Mouse (Mus musculus): ENCODE data around the gene Lama1. TPM values are rescaled to one million over a fixed set of nuclear protein-coding genes. Genes with fewer than 3 reads are reported as not detected.

The Lama1 gene
- polyA plus RNA-seq, 1 experiment: not detected

- Histone ChIP-seq H3K4me3 (replicated peaks) (no peak overlapping the region), H3K27me3 (ENCODE audit: control insufficient read depth) (no peaks in the 10 kb centered on the region), H3K36me3 (ENCODE audit: control insufficient read depth) (no peaks in the 10 kb centered on the region), H3K4me1 (ENCODE audit: control insufficient read depth) (no peaks in the 10 kb centered on the region), H3K9me3 (ENCODE audit: control insufficient read depth, low read length) (no peaks in the 10 kb centered on the region; the same call in 1 of the 2 replicates)
- TF ChIP-seq GATA1 (IDR thresholded peaks at IDR 0.05; ENCODE audit: low read length) (no peak), TAL1 (IDR thresholded peaks at IDR 0.05; ENCODE audit: low read length) (no peak)
Observed at GRCm38 (mm10) chr17:67861080-67861630, 164.1 kb downstream of the Lama1 start.

DNA sequence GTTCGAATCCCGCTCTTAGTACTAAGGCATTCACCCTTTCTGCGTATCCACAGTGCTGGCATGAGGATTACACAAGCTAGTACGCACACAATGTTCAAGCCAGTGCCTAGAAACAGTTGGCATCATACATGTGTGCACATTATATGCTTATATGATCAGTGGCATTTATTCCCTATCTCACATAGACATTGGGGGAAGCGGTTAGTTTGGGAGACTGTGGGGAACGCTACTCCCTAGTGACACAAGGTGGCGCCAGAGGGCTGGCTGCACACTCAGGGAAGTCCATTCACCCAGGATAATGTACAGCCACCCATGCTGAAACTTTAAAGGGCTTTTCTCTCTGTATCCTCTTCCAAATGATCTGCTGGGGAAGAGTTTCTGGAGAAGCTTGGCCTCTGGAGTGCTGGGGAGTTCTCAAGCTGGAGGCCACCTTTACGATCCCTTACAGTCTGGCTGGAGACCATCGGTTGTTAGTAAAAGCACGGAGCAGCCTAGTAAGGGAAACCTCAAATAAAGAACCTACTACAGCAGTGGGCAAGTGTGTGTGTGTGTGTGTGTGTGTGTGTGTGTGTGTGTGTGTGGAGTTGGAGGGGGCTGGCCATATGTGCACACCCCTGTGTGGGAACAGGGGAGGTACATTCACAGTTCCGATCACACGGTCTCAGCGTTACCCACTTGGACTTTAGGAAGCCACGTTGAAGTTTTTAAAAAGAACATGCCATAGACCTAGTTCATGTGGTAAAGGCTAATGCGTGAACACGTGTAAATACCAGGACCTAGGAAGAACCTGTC lies 164.9 kb downstream of the Lama1 start:
- H3K36me3 ChIP-seq (ENCODE audit: control insufficient read depth): no peaks in the 10 kb centered on the region
- H3K9me3 ChIP-seq (ENCODE audit: control insufficient read depth, low read length): peaks cover 5% of the 10 kb centered on the region
- H3K27me3 ChIP-seq (ENCODE audit: control insufficient read depth): no peaks in the 10 kb centered on the region
- no peaks in the 10 kb centered on the region for H3K4me1 ChIP-seq (ENCODE audit: control insufficient read depth)
- H3K4me3 ChIP-seq (replicated peaks): no peak overlapping the region
- TF ChIP-seq GATA1 (IDR thresholded peaks at IDR 0.05; ENCODE audit: low read length): no peak
- TF ChIP-seq TAL1 (IDR thresholded peaks at IDR 0.05; ENCODE audit: low read length): no peak

DNA sequence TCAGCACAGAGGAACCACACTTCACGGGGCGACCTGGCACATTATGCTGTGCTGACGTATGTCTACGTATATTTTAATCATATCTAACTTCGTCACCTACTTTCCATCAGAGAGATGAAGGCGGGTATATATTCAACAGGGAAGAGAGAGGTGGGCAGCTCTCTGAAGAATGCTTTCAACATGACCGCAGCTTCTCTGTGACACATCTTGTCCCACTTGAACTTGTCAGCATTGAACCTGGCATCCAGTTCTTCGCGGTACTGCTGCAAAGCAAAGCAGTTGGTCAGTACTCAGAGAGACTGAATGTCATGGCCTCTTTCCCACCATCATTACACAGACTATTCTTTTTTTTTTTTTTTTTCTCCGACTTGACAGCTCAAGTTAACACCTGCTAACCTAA lies 167.3 kb downstream of the Lama1 start:
- no peaks in the 10 kb centered on the region for H3K27me3 ChIP-seq (ENCODE audit: control insufficient read depth)
- peaks cover 13% of the 10 kb centered on the region for H3K9me3 ChIP-seq (ENCODE audit: control insufficient read depth, low read length)
- no peaks in the 10 kb centered on the region for H3K36me3 ChIP-seq (ENCODE audit: control insufficient read depth)
- H3K4me1 ChIP-seq (ENCODE audit: control insufficient read depth): no peaks in the 10 kb centered on the region
- H3K4me3 ChIP-seq (replicated peaks): no peak overlapping the region
- TF ChIP-seq TAL1 (IDR thresholded peaks at IDR 0.05; ENCODE audit: low read length) (no peak), GATA1 (IDR thresholded peaks at IDR 0.05; ENCODE audit: low read length) (no peak)

GRCm38 (mm10) chr17:67864912-67865311 lies 167.9 kb downstream of the Lama1 start:
- Histone ChIP-seq H3K27me3 (ENCODE audit: control insufficient read depth) (no peaks in the 10 kb centered on the region), H3K36me3 (ENCODE audit: control insufficient read depth) (no peaks in the 10 kb centered on the region), H3K9me3 (ENCODE audit: control insufficient read depth, low read length) (peaks cover 13% of the 10 kb centered on the region), H3K4me3 (replicated peaks) (no peak overlapping the region), H3K4me1 (ENCODE audit: control insufficient read depth) (no peaks in the 10 kb centered on the region)
- no peak for TF ChIP-seq TAL1 (IDR thresholded peaks at IDR 0.05; ENCODE audit: low read length)
- no peak for TF ChIP-seq GATA1 (IDR thresholded peaks at IDR 0.05; ENCODE audit: low read length)

GRCm38 (mm10) chr17:67866026-67866425 lies 169.0 kb downstream of the Lama1 start:
- TF ChIP-seq TAL1 (IDR thresholded peaks at IDR 0.05; ENCODE audit: low read length): no peak
- Histone ChIP-seq H3K4me3 (replicated peaks) (no peak overlapping the region), H3K4me1 (ENCODE audit: control insufficient read depth) (no peaks in the 10 kb centered on the region), H3K9me3 (ENCODE audit: control insufficient read depth, low read length) (peaks cover 13% of the 10 kb centered on the region), H3K27me3 (ENCODE audit: control insufficient read depth) (no peaks in the 10 kb centered on the region), H3K36me3 (ENCODE audit: control insufficient read depth) (no peaks in the 10 kb centered on the region)

- H3K4me1 ChIP-seq (ENCODE audit: control insufficient read depth): no peaks in the 10 kb centered on the region
- H3K4me3 ChIP-seq (replicated peaks): no peak overlapping the region
- no peaks in the 10 kb centered on the region for H3K27me3 ChIP-seq (ENCODE audit: control insufficient read depth)
- H3K36me3 ChIP-seq (ENCODE audit: control insufficient read depth): no peaks in the 10 kb centered on the region
- TF ChIP-seq GATA1 (IDR thresholded peaks at IDR 0.05; ENCODE audit: low read length) (no peak), TAL1 (IDR thresholded peaks at IDR 0.05; ENCODE audit: low read length) (no peak)
- peaks cover 13% of the 10 kb centered on the region for H3K9me3 ChIP-seq (ENCODE audit: control insufficient read depth, low read length)
Observed at GRCm38 (mm10) chr17:67866541-67867241, 169.6 kb downstream of the Lama1 start.

DNA sequence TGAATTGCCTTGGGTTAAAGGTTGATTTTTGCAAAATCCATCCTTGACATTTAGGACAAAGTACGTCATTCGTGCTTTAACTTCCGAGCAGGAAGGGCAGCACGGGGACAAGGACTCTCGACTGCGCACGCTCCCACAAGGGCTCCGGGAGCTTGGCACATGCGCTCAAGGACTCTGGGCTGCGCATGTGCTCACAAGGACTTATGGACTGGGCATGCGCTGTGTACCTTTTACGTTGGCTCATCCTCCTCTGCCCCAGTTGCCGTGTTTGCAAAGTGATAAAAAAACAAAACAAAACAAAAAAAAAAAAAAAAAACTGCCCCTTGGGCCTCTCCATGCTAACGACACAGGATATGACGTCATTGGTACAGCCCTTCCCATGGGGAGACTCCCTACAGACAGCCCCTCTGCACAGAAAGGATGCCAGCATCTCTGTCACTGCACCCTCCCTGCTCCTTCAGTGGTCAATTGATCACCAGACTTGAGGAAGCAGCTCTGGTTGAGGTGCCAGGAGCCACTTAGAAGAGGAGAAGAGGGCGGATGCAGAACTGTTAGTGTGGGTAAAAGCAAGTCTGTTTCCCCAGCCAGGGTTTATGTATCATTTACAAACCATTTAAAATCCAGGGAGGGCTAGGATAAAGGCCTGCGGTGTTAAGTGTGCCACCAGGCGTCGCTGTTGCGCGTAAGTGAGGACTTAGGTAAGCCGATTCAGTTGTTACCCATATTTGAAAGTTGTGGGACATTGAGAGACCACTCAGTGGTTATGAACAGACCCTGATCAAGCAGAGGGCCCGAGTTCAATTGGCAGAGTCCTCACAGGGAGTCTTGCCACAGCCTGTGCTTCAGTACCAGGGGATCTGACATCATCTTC lies 172.9 kb downstream of the Lama1 start:
- TF ChIP-seq TAL1 (IDR thresholded peaks at IDR 0.05; ENCODE audit: low read length) (no peak), GATA1 (IDR thresholded peaks at IDR 0.05; ENCODE audit: low read length) (no peak)
- no peaks in the 10 kb centered on the region for H3K36me3 ChIP-seq (ENCODE audit: control insufficient read depth)
- H3K4me3 ChIP-seq (replicated peaks): no peak overlapping the region
- H3K4me1 ChIP-seq (ENCODE audit: control insufficient read depth): no peaks in the 10 kb centered on the region
- peaks cover 13% of the 10 kb centered on the region for H3K9me3 ChIP-seq (ENCODE audit: control insufficient read depth, low read length)
- H3K27me3 ChIP-seq (ENCODE audit: control insufficient read depth): no peaks in the 10 kb centered on the region

Other genes with a start within 250 kb of the Lama1 start
- gene Lrrc30, start 64.5 kb upstream of the Lama1 start, polyA plus RNA-seq (2012): not detected in 2 replicates

All from erythroblast, embryonic 14.5 days (primary cell).